Mouse (Mus musculus): Measurements from ENCODE around the gene Tjp2.

- TF ChIP-seq CTCF (IDR thresholded peaks at IDR 0.05; ENCODE audit: control insufficient read depth, insufficient read depth, insufficient read length) (no peak), MYOD1 (IDR thresholded peaks at IDR 0.05; ENCODE audit: control insufficient read depth, insufficient read length, low read depth) (no peak), USF1 (IDR thresholded peaks at IDR 0.05; ENCODE audit: low read depth) (no peak), CEBPB (IDR thresholded peaks at IDR 0.05; ENCODE audit: low read depth) (no peak), FOSL1 (IDR thresholded peaks at IDR 0.05; ENCODE audit: insufficient read depth, low read length, poor library complexity, severe bottlenecking) (no peak), MAX (IDR thresholded peaks at IDR 0.05) (no peak)
Measured at GRCm38 (mm10) chr19:24159751-24160150, 65.1 kb downstream of the Tjp2 start.
